Mouse (Mus musculus) gastrocnemius, adult 2 months (tissue): Measurements from ENCODE around the gene Fbxl2. TPM values are rescaled to one million over a fixed set of nuclear protein-coding genes. Genes with fewer than 3 reads are reported as not detected.

Source experiments
- DNase-seq: peaks from one replicate; pipeline ENCODE4 v3.0.0; 2022
- H3K27ac ChIP-seq: fragments of 200-600 bp; 2 replicates; pipeline ENCODE4 v1.8.1; 2022; ENCODE audit warnings: mild to moderate bottlenecking
- H3K4me3 ChIP-seq: fragments of 200-600 bp; 2 replicates; pipeline ENCODE4 v1.8.1; 2022; ENCODE audit warnings: mild to moderate bottlenecking, moderate library complexity
- CTCF ChIP-seq: fragments of 200-600 bp; IDR thresholded peaks from 2 replicates; pipeline ENCODE4 v1.8.1; 2022; ENCODE audit warnings: antibody characterized with exemption, mild to moderate bottlenecking, moderate library complexity
- intact Hi-C: fragments of 180-260 bp; cut with DNase I; formaldehyde crosslinking; loops from one replicate; pipeline ENCODE4 v1.15.1; 2025
- total RNA-seq, 2 experiments: library from RNA; stranded (reverse); gene quantifications; 2 replicates each; pipeline ENCODE4 v1.2.3; 2021

Gene Fbxl2
- total RNA-seq, 2 experiments from 2014 or later, result 0.43 to 1.1 TPM

DNA sequence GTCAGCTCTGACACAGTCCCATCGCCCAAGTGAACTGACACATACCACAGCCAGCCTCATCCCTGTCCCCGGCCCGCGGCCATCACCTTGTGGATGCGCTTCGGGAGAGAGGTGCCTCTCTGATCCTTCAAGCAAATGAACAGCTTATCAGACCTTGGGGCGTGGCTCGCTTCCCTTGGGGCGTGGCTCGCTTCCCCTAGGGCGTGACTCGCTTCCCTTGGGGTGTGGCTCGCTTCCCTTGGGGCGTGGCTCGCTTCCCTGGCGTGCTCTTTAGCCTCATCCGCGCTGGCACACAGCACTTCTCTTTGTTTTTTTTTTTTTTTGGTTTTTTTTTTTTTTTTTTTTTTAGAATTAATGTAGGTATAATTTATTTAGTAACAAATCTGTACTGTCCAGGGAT is 34.8 kb downstream of the Fbxl2 start:
- no peak for DNase-seq
- intact Hi-C loops, result no loop called here
- TF ChIP-seq CTCF, result no peak
- no peak overlapping the region for H3K27ac ChIP-seq
- no peak overlapping the region for H3K4me3 ChIP-seq

DNA sequence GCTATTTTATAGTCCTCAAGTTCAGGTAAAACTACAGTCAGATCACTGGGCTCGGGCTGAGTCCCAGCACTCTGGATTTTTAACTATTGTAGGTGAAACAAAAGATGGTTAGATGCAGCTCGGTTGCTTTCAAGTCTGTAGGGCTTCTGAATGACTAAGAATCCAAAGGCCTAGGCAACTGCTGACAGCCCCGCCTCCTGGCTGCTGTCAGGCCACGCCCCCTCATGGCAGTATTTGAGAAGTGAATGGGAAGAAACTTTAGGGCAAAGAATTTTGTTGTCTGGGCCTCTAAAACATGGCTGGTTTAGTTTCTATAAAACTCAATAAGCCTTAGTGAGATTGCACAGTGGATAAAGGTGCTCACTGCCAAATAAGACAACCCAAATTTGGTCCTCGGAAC is 36.5 kb downstream of the Fbxl2 start:
- no peak for DNase-seq
- Histone ChIP-seq H3K4me3 (no peak overlapping the region), H3K27ac (no peak overlapping the region)
- TF ChIP-seq CTCF, result no peak
- intact Hi-C loops, result no loop called here

DNA sequence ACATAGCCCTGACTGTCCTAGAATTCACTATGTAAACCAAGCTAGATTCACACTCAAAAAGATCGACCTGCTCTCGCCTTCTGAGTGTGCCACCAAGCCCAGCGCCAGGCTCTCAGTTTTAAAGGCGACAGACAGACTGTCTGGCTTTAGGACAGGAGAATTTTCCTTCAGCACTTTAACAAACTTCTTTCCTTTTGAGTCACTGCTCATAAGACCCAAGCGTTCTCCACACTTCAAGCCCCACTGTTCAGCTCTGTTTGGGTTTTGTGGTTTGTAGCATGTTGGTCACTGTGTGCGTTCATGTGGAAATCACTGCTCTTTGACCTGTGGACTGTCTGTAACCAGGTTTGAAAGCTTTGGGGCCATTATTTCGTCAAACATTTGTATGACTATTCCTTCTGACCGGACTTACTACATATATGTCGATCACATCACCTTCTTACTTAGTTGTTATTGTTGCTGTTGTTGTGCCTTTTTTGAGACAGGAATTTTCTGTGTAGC is 38.1 kb downstream of the Fbxl2 start:
- no peak for DNase-seq
- no peak for TF ChIP-seq CTCF
- no peak overlapping the region for H3K4me3 ChIP-seq
- intact Hi-C loops, result no loop called here
- H3K27ac ChIP-seq, result no peak overlapping the region

DNA sequence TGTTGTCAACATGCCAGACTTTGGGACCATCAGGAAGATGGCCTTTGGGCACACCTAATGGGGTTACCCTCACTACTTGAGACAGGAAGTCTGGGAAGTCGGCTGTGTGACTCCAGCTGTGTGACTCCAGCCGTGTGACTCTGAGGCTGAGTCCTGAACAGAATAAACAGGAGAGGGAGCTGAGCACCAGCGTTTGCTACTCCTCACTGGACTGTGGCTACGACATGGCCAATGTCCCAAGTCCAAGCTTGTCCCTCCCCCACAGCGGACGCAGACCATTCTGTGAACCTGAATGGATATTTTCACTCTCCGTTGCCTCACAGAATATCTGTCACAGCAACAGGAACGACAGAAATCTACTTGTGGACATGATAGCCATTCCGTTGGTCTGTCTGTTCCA is 39.2 kb downstream of the Fbxl2 start:
- no peak for DNase-seq
- TF ChIP-seq CTCF, result no peak
- Histone ChIP-seq H3K4me3 (no peak overlapping the region), H3K27ac (no peak overlapping the region)
- intact Hi-C loops, result no loop called here

DNA sequence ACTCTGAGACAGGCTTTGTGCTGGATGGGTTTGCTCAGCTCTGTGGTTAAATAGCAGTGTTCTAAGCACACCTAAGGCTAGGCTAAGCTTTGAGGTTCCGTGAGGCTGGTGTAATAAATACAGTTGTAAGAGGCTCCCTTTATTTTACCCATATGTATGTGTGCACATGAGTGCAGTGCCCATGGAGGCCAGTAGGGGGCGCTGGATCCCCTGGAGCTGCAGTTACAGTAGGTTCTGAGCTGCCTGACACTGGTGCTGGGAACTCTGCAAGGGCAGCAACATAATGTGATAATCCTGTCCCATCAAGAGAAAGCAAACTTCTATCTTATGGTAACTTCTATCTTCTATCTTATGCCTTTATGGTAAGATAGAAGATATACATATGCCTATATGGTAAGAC is 47.7 kb downstream of the Fbxl2 start:
- intact Hi-C loops, result no loop called here
- no peak for DNase-seq
- peak; percentile 34 for TF ChIP-seq CTCF
- Histone ChIP-seq H3K4me3 (no peak overlapping the region), H3K27ac (no peak overlapping the region)

DNA sequence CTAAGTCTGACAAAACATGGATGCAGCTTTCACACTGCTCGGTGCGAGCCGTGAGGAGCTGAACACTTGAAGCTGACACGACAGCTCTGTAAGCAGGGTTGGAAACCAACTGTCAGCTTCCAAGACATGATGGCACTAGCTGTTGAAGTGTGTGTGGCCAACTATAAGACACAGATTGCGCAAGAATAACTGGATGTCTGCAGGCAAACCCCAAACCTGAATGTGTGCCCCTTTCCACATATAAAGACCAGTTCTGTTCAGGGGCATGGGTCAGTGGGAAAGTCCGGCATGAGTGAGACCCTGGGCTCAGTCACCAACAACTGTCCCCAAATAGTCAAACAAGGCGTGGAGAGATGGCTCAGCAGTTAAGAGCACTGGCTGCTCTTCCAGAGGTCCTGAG is 53.2 kb downstream of the Fbxl2 start:
- TF ChIP-seq CTCF, result no peak
- H3K4me3 ChIP-seq, result no peak overlapping the region
- intact Hi-C loops, result no loop called here
- DNase-seq, result no peak
- no peak overlapping the region for H3K27ac ChIP-seq

DNA sequence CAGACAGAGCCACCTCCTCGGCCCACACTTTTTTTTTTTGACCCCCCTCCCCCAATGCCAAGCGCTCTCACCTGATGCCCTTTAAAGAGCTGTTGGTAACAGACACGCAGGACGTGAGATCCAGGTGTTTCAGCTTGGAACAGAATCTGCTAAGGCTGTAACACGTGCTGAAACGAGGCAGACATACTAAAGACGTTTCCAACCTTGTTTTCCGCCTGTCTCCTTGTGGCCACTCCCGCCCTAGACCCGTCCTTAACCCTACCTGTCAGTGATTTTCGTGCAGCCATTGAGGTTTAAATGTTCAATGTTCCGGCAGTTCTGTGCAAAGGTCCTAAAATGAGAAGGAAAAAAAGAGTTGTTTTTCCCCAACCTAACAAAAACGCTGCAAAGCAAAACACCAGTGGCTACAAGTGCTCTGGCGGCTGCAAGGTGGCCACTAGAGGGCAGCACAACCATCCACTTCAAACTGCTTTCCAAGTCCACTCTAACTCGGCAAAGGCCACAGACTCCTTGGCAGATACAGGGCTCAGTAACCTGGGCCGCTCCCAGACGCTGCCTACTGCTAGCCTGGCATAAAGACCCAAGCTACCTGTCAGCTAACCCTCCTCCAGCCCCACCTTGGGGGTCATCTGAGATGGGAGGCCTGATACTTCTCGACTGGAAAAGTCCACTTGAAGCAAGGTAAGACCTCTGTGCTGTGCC is 55.3 kb downstream of the Fbxl2 start:
- peak; percentile 99; the same call in 1 of the 2 replicates for TF ChIP-seq CTCF
- Histone ChIP-seq H3K4me3 (peak overlapping the region; percentile 55), H3K27ac (no peak overlapping the region)

DNA sequence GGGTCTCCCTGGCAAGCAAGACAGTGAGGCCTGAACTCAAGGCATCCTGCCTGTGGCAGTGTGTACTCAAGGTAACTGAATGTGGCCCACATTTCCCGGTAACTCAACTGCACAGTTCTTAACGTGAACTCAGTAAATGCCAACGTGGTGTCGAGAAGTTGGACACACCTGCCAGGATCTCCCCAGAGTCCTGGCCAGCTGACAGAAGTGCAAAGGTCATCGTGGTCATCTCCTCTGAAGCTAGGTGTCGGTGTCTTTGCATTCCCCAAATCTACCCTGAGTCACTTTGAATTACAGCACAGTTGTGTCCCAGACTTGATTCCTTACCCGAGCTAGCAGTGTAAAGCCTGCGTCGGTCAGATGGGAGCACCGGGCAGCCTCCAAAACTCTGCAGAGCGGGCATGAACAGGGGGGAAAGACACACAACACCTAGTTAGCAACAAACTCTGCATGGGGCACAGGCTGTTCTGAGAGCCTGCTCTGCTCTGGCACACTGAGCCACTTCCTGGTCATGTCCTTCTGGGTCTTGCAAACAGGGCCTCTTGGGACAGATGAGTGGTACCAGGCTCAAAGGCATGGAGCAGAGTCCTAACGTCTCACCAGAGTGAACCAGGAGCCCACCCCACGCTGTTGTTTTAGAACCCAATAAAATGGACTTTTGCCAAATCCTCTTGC is 60.9 kb downstream of the Fbxl2 start:
- H3K4me3 ChIP-seq, result no peak overlapping the region
- H3K27ac ChIP-seq, result no peak overlapping the region
- intact Hi-C loops, result no loop called here
- no peak for DNase-seq
- no peak for TF ChIP-seq CTCF

More for the DNA sequence above, 55.3 kb downstream of the Fbxl2 start:
- intact Hi-C loops, result loop anchor here (1.0 kb wide), 1 partner anchor 126 kb away; no protein-coding TSS in a partner anchor
- DNase-seq, result peak; percentile 88

DNA sequence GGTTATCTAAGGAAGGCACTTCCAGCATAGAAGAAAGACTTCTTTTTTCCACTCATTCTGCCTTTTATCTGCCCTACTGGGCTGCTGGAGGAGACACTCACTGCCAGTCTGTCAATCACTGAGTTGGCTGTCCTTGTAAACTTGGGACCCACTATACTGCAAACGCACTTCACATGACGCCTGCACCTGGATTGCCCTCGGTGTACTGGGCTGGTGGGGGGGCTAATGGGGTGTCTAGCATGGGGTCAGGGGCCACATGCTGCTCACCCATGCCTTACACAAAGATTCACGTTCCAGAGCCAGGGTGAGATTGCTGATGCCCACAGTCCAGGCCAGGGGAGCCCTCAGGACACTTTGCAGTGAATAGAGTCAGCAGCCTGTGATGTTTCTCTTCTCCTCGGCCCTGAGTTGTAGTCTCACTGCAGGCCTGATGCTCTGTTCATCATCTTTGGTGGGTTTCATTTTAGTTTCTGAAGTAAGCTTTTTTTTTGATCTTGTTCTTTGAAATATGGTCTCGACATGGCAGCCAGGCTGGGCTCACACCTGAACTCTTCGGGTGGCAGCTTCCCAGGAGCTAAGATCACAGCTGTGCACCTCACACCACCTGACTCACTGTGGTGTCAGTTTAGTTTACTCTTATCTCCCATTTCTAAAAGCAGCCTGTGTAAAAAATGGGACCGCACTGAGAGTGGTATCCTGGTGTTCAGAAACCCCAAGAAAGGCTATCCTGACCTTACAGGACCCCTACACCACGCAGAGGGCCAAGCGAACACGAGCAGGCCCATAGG is 62.9 kb downstream of the Fbxl2 start:
- TF ChIP-seq CTCF, result no peak
- DNase-seq, result no peak
- H3K27ac ChIP-seq, result no peak overlapping the region
- intact Hi-C loops, result no loop called here
- no peak overlapping the region for H3K4me3 ChIP-seq

DNA sequence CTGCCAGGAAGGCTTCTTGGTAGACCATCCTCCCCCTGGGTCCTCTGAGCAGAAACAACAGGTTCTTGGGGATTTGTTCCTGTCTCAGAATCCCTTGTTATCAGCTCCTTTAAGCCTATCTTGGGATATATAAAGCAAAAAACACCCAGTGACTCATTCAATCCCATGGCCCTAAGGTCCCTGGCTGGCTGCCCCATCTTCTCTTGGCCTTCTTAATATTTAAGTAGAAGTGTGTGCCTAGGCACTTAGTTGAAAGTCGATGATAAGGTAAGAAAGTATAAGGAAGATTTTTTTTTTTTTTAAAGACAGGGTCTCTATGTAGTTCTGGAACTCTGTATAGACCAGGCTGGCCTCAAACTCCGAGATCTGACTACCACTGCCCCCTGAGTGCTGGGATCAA is 63.5 kb downstream of the Fbxl2 start:
- no peak for TF ChIP-seq CTCF
- H3K4me3 ChIP-seq, result no peak overlapping the region
- no peak for DNase-seq
- no peak overlapping the region for H3K27ac ChIP-seq
- intact Hi-C loops, result no loop called here

DNA sequence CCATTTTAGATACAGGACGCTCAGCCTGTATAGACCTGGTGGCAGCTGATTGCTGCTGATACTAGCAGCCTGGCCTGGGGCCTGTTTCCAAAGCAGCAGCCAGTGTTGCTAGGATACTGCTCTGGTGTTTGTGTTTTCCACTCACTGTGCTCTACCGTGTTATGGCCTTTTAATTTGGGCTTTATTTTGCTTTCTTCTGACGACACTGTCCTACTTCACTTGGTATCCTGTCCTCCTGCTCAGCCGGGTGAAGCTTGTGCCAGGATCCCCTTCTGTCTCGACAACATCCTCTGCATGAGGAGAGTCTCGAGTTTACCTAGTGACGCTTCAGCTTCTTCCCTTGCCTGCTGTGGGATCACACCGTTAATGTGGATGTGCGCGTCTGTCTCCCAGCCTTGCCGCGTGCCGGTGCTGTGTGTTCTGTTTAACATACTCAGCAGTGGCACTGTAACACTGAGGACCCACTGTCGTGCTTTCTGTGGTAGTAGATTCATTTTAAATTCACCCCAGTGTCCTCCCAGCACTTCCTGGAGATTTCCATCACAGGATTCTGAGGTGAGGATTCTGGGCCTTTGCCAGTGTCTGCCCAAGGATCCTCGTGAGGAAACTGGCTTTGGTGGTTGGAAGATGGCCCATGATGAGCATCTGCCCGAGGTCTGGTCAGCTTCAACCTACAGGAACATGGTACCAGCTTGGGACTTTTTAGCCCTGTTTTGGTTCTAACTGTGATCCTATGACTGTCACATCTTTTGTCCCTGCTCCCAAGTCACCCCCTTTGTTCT is 64.7 kb downstream of the Fbxl2 start:
- TF ChIP-seq CTCF, result no peak
- Histone ChIP-seq H3K4me3 (peak overlapping the region; percentile 48), H3K27ac (peak overlapping the region; percentile 43)
- intact Hi-C loops, result no loop called here
- DNase-seq, result peak; percentile 64

DNA sequence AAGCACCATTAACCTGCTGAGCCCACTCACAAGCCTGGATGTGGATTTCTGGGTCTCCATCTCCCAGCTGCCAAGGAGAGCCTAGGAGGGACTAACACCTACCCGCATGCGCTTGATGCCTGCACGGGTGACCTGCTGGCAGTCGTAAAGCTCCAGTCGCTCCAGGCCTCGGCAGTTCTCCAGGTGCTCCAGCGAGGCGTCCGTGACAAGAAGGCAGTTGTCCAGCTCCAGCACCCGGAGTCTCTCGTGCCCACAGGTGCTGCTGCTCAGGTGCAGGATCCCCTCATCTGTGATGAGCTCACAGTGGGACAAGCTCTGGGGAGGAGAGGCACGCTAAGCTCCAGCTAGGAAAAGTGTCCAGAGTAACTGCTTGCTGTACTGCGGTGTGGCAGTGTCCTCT is 66.6 kb downstream of the Fbxl2 start:
- intact Hi-C loops, result no loop called here
- DNase-seq, result peak; percentile 53
- no peak for TF ChIP-seq CTCF

More for the DNA sequence above, 66.6 kb downstream of the Fbxl2 start:
- Histone ChIP-seq H3K27ac (no peak overlapping the region), H3K4me3 (no peak overlapping the region)
